Mouse (Mus musculus): ENCODE measurements around the gene Lrrc27. TPM values are rescaled to one million over a fixed set of nuclear protein-coding genes. Genes with fewer than 3 reads are reported as not detected.

The Lrrc27 gene
- polyA plus RNA-seq, 1 experiment = 5.4 TPM

GRCm38 (mm10) chr7:139239432-139239831 lies 26.6 kb downstream of the Lrrc27 start:
- no peaks in the 10 kb centered on the region for H3K36me3 ChIP-seq (ENCODE audit: control insufficient read depth, insufficient read depth)
- no peak for TF ChIP-seq CEBPB (IDR thresholded peaks at IDR 0.05; ENCODE audit: low read depth)
- TF ChIP-seq MAX (IDR thresholded peaks at IDR 0.05) = no peak
- no peak for TF ChIP-seq MYOG (IDR thresholded peaks at IDR 0.05; ENCODE audit: control insufficient read depth, extremely low read depth, insufficient read length)
- TF ChIP-seq USF1 (IDR thresholded peaks at IDR 0.05; ENCODE audit: low read depth) = no peak
- no peak for TF ChIP-seq MYOD1 (IDR thresholded peaks at IDR 0.05; ENCODE audit: control insufficient read depth, insufficient read length, low read depth)
- TF ChIP-seq FOSL1 (IDR thresholded peaks at IDR 0.05; ENCODE audit: insufficient read depth, low read length, poor library complexity, severe bottlenecking) = no peak
- no peak for TF ChIP-seq CTCF (IDR thresholded peaks at IDR 0.05; ENCODE audit: control insufficient read depth, insufficient read depth, insufficient read length)
- no peaks in the 10 kb centered on the region for H3K27me3 ChIP-seq (ENCODE audit: control insufficient read depth, insufficient read depth, insufficient read length)
- H3K79me2 ChIP-seq (ENCODE audit: control insufficient read depth, insufficient read depth) = no peaks in the 10 kb centered on the region
- H3K79me3 ChIP-seq (ENCODE audit: low read depth) = no peaks in the 10 kb centered on the region
- H3K4me3 ChIP-seq (ENCODE audit: insufficient read depth, poor library complexity, severe bottlenecking) = no peak overlapping the region
- no peak overlapping the region for H3ac ChIP-seq (ENCODE audit: control insufficient read depth, insufficient read length, low read depth)

- Histone ChIP-seq H3K36me3 (ENCODE audit: control insufficient read depth, insufficient read depth) (no peaks in the 10 kb centered on the region), H3K79me2 (ENCODE audit: control insufficient read depth, insufficient read depth) (peaks cover 27% of the 10 kb centered on the region), H3K4me3 (ENCODE audit: insufficient read depth, poor library complexity, severe bottlenecking) (no peak overlapping the region), H3K79me3 (ENCODE audit: low read depth) (peaks cover 12% of the 10 kb centered on the region), H3ac (ENCODE audit: control insufficient read depth, insufficient read length, low read depth) (no peak overlapping the region), H3K27me3 (ENCODE audit: control insufficient read depth, insufficient read depth, insufficient read length) (no peaks in the 10 kb centered on the region)
- TF ChIP-seq CEBPB (IDR thresholded peaks at IDR 0.05; ENCODE audit: low read depth) (no peak), FOSL1 (IDR thresholded peaks at IDR 0.05; ENCODE audit: insufficient read depth, low read length, poor library complexity, severe bottlenecking) (no peak), MYOG (IDR thresholded peaks at IDR 0.05; ENCODE audit: control insufficient read depth, extremely low read depth, insufficient read length) (no peak), USF1 (IDR thresholded peaks at IDR 0.05; ENCODE audit: low read depth) (no peak), CTCF (IDR thresholded peaks at IDR 0.05; ENCODE audit: control insufficient read depth, insufficient read depth, insufficient read length) (no peak), MYOD1 (IDR thresholded peaks at IDR 0.05; ENCODE audit: control insufficient read depth, insufficient read length, low read depth) (no peak), MAX (IDR thresholded peaks at IDR 0.05) (no peak)
These were observed 33.3 kb downstream of the Lrrc27 start for GRCm38 (mm10) chr7:139246086-139246485.

DNA sequence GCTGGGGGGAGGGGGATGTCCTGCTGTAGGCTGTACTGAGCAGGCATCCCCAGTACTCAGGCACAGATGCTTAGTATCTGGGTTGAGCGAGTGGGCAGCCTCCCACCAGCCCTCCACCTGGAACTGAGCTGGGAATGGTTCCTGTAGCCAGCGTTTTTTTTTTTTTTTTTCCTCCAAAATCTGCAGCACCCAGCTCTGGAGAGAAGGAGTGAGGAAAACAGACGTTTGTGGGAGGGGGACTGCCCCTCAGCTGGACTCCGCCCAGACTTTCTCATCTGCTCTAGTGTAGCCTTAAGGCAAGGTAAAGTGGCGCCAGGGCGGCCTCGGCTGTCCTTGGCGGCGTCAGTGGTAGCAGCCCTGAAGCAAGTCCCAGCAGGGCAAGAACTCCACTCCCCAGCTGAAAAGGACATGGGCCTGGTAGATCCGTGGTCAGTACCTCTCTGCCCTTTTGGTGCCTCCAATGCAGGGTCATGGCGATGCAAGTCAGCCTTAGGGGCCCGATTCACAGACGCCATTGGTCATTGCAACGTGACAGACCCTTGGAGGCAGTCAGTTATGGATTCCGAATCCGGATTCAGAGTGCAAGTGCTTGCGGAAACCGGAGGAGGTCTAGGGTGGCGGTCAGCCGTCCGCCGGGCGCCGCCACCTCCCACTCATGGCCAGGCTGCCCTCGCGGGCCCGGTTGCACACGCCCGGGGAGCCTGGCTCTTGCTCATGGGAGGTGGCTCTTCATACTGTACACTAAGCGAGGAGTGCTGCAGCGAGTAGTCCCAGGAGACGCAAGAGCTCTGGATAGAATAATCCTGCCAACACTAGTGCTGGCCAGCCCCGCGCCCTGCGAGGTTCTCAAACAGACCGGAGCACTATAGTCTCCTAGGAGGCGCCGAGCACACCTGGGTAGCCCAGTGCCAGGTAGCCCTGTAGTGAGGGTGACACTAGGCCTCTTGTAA lies 34.4 kb downstream of the Lrrc27 start:
- no peaks in the 10 kb centered on the region for H3K36me3 ChIP-seq (ENCODE audit: control insufficient read depth, insufficient read depth)
- peak overlapping the region; percentile 84 for H3ac ChIP-seq (ENCODE audit: control insufficient read depth, insufficient read length, low read depth)
- peaks cover 33% of the 10 kb centered on the region for H3K79me2 ChIP-seq (ENCODE audit: control insufficient read depth, insufficient read depth)
- no peaks in the 10 kb centered on the region for H3K27me3 ChIP-seq (ENCODE audit: control insufficient read depth, insufficient read depth, insufficient read length)
- H3K4me3 ChIP-seq (ENCODE audit: insufficient read depth, poor library complexity, severe bottlenecking) = no peak overlapping the region
- peaks cover 12% of the 10 kb centered on the region for H3K79me3 ChIP-seq (ENCODE audit: low read depth)
- no peak for TF ChIP-seq MYOD1 (IDR thresholded peaks at IDR 0.05; ENCODE audit: control insufficient read depth, insufficient read length, low read depth)
- no peak for TF ChIP-seq MAX (IDR thresholded peaks at IDR 0.05)
- no peak for TF ChIP-seq CEBPB (IDR thresholded peaks at IDR 0.05; ENCODE audit: low read depth)
- no peak for TF ChIP-seq MYOG (IDR thresholded peaks at IDR 0.05; ENCODE audit: control insufficient read depth, extremely low read depth, insufficient read length)

DNA sequence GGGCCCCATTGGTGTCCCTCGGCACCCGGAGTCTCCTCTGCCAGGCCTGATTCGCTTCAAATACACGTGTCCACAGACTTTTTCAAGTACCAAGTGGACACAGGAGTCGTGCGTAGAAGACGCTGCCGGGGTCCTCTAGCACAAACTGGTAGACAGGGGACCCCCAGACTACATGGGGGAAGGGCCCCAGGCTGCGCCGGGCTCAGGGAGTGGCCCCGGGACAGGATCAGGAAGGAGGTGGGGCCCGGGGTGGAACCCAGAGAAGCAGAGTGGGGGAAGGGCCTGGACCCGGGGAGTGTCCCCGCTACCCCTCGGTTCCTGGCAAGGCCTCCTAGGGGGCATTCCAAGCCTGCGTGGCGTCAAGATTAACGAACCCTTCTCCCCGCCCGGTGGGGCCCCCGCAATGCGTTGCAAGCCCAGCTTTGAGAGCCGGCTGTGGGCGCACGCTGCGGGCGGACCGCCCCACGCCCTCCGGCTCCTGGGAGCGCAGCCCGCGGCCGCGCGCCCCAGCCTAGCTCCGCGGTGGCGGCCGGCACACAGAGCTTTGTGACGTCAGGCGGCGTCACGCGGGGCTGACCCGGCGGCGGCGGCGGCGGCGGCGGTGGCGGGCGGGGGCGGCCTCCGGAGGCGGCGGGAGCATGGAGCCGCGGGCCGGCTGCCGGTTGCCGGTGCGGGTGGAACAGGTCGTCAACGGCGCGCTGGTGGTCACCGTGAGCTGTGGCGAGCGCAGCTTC lies 35.3 kb downstream of the Lrrc27 start, which contains the start of gene Pwwp2b:
TSS of gene Pwwp2b (plus strand) at position 602 of the 734 bp plus-strand sequence.
- Histone ChIP-seq H3K79me3 (ENCODE audit: low read depth) (peaks cover 14% of the 10 kb centered on the region), H3ac (ENCODE audit: control insufficient read depth, insufficient read length, low read depth) (peak within 1 kb of the TSS; percentile 99), H3K79me2 (ENCODE audit: control insufficient read depth, insufficient read depth) (peaks cover 42% of the 10 kb centered on the region), H3K27me3 (ENCODE audit: control insufficient read depth, insufficient read depth, insufficient read length) (no peaks in the 10 kb centered on the region), H3K36me3 (ENCODE audit: control insufficient read depth, insufficient read depth) (no peaks in the 10 kb centered on the region), H3K4me3 (ENCODE audit: insufficient read depth, poor library complexity, severe bottlenecking) (peak within 1 kb of the TSS; percentile 59)
- TF ChIP-seq CEBPB (IDR thresholded peaks at IDR 0.05; ENCODE audit: low read depth) (no peak), MYOD1 (IDR thresholded peaks at IDR 0.05; ENCODE audit: control insufficient read depth, insufficient read length, low read depth) (no peak), MYOG (IDR thresholded peaks at IDR 0.05; ENCODE audit: control insufficient read depth, extremely low read depth, insufficient read length) (no peak), USF1 (IDR thresholded peaks at IDR 0.05; ENCODE audit: low read depth) (no peak), FOSL1 (IDR thresholded peaks at IDR 0.05; ENCODE audit: insufficient read depth, low read length, poor library complexity, severe bottlenecking) (no peak), CTCF (IDR thresholded peaks at IDR 0.05; ENCODE audit: control insufficient read depth, insufficient read depth, insufficient read length) (no peak), MAX (IDR thresholded peaks at IDR 0.05) (no peak)

DNA sequence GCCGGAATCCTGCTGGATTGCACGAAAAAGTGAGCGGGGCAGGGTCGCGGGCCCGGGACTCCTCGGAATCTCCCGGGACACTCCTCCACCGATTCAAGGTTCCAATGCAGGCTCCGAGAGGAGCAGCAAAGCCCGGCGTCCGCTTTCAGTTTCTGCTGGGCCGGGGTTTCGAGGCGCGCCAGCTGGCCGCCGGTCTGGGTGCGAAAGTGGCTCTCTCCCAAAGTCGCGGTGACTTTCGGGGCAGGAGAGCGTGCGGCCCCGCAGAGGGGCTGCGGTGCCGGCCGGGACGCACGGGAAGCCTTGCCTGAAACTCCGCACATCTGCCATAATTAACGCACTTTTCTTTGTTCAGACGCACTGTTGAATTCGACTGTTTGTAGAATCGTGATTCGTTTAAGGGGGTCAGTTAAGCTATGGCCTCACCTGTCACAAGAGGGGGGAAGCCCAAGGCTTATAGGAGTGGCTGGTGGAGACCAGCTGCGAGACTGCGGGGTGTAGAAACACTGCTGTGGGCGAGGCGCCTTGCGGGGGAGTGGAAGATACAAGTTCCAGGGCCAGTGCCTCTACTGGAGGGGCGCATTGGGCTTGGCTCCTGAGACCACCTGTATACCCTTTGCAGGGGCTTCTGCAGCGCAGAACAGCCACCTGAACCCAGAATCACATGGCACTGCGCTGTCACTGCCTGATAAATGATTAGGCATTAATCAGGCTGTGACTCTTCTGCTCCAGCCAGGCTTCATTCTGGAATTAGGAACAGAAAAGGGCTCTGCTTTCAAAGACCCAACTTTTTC lies 36.0 kb downstream of the Lrrc27 start:
- peaks cover 49% of the 10 kb centered on the region for H3K79me2 ChIP-seq (ENCODE audit: control insufficient read depth, insufficient read depth)
- H3ac ChIP-seq (ENCODE audit: control insufficient read depth, insufficient read length, low read depth) = peak overlapping the region; percentile 99
- H3K79me3 ChIP-seq (ENCODE audit: low read depth) = peaks cover 14% of the 10 kb centered on the region
- TF ChIP-seq MAX (IDR thresholded peaks at IDR 0.05) = no peak
- TF ChIP-seq USF1 (IDR thresholded peaks at IDR 0.05; ENCODE audit: low read depth) = no peak
- no peak for TF ChIP-seq MYOG (IDR thresholded peaks at IDR 0.05; ENCODE audit: control insufficient read depth, extremely low read depth, insufficient read length)
- TF ChIP-seq FOSL1 (IDR thresholded peaks at IDR 0.05; ENCODE audit: insufficient read depth, low read length, poor library complexity, severe bottlenecking) = no peak
- TF ChIP-seq MYOD1 (IDR thresholded peaks at IDR 0.05; ENCODE audit: control insufficient read depth, insufficient read length, low read depth) = no peak
- TF ChIP-seq CTCF (IDR thresholded peaks at IDR 0.05; ENCODE audit: control insufficient read depth, insufficient read depth, insufficient read length) = no peak
- TF ChIP-seq CEBPB (IDR thresholded peaks at IDR 0.05; ENCODE audit: low read depth) = no peak
- no peaks in the 10 kb centered on the region for H3K36me3 ChIP-seq (ENCODE audit: control insufficient read depth, insufficient read depth)
- peak overlapping the region; percentile 59 for H3K4me3 ChIP-seq (ENCODE audit: insufficient read depth, poor library complexity, severe bottlenecking)
- H3K27me3 ChIP-seq (ENCODE audit: control insufficient read depth, insufficient read depth, insufficient read length) = no peaks in the 10 kb centered on the region
